Mouse (Mus musculus): ENCODE results near the gene Tmtc4. TPM values are rescaled to one million over a fixed set of nuclear protein-coding genes. Genes with fewer than 3 reads are reported as not detected.
A peak's percentile ranks its signal among the peaks of the same experiment; 100 is the strongest.

Tmtc4 gene
- polyA plus RNA-seq, 1 experiment from 2014 or later = 39.8 TPM

DNA sequence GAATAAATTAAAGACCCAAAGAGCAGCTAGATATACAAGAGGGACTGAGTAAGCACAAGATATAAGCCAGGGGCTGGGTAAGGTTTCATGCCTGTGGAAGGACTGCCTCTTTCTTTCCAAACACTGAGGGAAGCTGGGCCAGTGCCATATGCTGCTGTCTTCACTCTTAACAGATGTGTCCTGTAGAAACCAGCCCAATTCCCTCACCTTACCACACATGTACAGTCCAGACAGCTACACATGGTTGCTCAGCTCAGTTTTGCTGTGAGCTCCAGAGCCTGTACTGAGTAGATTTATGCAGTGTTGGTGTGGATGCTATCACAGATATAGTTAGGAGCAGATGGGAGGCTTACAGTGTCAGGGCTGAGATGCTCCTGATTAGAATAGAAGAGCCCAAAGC, 83.2 kb downstream of the Tmtc4 start:
- Histone ChIP-seq H3K4me3 (ENCODE audit: low read depth, low read length) (no peak overlapping the region), H3K27ac (ENCODE audit: low read depth, low read length) (no peak overlapping the region), H3K4me2 (no peak overlapping the region), H3K4me1 (ENCODE audit: control insufficient read depth, insufficient read depth, low read length) (no peaks in the 10 kb centered on the region), H3K9me3 (ENCODE audit: control insufficient read depth, low read length) (no peaks in the 10 kb centered on the region), H3K27me3 (ENCODE audit: control insufficient read depth, insufficient read depth, low read length) (no peaks in the 10 kb centered on the region), H3K36me3 (ENCODE audit: control insufficient read depth, insufficient read depth, low read length) (no peaks in the 10 kb centered on the region), H3K9ac (ENCODE audit: low read length) (no peak overlapping the region)
- DNase-seq (ENCODE audit: low spot score, missing footprints) = no peak
- ATAC-seq (ENCODE audit: low FRiP score) = no peak

DNA sequence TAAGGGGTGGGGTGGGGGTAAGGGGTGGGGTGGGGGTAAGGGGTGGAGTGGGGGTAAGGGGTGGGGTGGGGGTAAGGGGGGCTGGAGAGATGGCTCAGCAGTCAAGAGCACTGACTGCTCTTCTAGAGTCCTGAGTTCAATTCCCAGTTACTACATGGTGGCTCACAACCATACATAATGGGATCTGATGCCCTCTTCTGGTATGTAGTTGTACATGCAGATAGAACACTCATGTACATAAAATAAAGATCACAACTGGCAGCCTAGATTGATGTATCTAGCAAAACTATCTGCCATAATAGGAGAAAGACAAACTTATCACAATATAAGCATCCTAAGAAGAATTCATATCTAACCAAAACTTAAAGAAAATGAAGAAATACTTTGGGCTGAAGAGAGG, 85.3 kb downstream of the Tmtc4 start:
- Histone ChIP-seq H3K27ac (ENCODE audit: low read depth, low read length) (no peak overlapping the region), H3K36me3 (ENCODE audit: control insufficient read depth, insufficient read depth, low read length) (no peaks in the 10 kb centered on the region), H3K9me3 (ENCODE audit: control insufficient read depth, low read length) (no peaks in the 10 kb centered on the region), H3K4me2 (no peak overlapping the region), H3K27me3 (ENCODE audit: control insufficient read depth, insufficient read depth, low read length) (no peaks in the 10 kb centered on the region), H3K4me1 (ENCODE audit: control insufficient read depth, insufficient read depth, low read length) (no peaks in the 10 kb centered on the region), H3K9ac (ENCODE audit: low read length) (no peak overlapping the region), H3K4me3 (ENCODE audit: low read depth, low read length) (no peak overlapping the region)
- no peak for ATAC-seq (ENCODE audit: low FRiP score)
- DNase-seq (ENCODE audit: low spot score, missing footprints) = no peak

DNA sequence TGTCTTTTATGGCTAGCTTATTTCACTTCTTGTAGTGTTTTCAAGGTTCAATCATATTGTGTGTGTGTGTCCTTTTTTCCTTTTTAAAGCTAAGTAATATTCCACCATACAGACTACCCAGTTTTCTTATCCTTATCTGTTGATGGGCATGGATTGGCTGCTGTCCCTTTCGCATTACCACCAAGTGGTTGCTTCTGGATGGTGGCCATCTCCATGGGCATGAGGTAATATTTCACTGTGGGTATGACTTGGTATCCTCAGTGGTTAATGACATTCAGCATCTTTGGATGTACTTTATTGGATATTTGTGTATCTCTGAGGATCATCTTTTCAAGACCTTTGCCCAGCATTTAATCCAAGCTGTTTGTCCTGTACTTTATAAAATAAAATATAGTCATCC, 87.7 kb downstream of the Tmtc4 start:
- no peaks in the 10 kb centered on the region for H3K36me3 ChIP-seq (ENCODE audit: control insufficient read depth, insufficient read depth, low read length)
- H3K4me2 ChIP-seq = no peak overlapping the region
- WGBS = 97% methylated on average over 1 of the region's 1 CpGs
- no peaks in the 10 kb centered on the region for H3K4me1 ChIP-seq (ENCODE audit: control insufficient read depth, insufficient read depth, low read length)
- H3K9ac ChIP-seq (ENCODE audit: low read length) = no peak overlapping the region
- no peak for DNase-seq (ENCODE audit: low spot score, missing footprints)
- no peak for ATAC-seq (ENCODE audit: low FRiP score)
- H3K9me3 ChIP-seq (ENCODE audit: control insufficient read depth, low read length) = no peaks in the 10 kb centered on the region
- no peak overlapping the region for H3K4me3 ChIP-seq (ENCODE audit: low read depth, low read length)
- no peaks in the 10 kb centered on the region for H3K27me3 ChIP-seq (ENCODE audit: control insufficient read depth, insufficient read depth, low read length)
- H3K27ac ChIP-seq (ENCODE audit: low read depth, low read length) = no peak overlapping the region

DNA sequence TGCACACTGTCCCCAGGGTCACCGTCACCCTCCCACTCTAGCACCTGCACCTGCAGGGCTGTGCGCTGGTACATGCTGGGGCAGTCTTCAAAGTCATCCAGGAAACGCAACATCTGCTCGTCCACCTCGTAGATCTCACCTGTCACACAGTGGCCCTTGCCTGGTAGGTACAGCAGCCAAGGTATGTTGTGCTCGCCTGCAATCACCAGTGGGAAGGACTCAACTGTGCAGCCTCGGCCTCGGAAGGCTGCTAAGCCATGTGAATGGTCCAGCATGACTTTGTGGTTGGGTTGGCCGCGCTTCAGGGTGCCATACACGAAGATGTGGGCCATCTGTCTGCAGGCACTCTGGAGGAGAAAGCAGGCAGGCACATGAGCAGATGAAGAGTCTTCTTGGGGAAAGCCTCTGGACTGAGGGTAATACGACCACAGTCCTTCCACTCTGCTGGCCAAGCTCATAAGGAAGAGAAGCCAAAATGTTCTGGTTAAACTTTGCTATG, 92.3 kb downstream of the Tmtc4 start:
- no peaks in the 10 kb centered on the region for H3K27me3 ChIP-seq (ENCODE audit: control insufficient read depth, insufficient read depth, low read length)
- no peaks in the 10 kb centered on the region for H3K4me1 ChIP-seq (ENCODE audit: control insufficient read depth, insufficient read depth, low read length)
- no peaks in the 10 kb centered on the region for H3K9me3 ChIP-seq (ENCODE audit: control insufficient read depth, low read length)
- no peaks in the 10 kb centered on the region for H3K36me3 ChIP-seq (ENCODE audit: control insufficient read depth, insufficient read depth, low read length)
- 93% methylated on average over 12 of the region's 12 CpGs for WGBS
- no peak for ATAC-seq (ENCODE audit: low FRiP score)
- no peak overlapping the region for H3K27ac ChIP-seq (ENCODE audit: low read depth, low read length)
- no peak overlapping the region for H3K9ac ChIP-seq (ENCODE audit: low read length)
- no peak for DNase-seq (ENCODE audit: low spot score, missing footprints)
- H3K4me3 ChIP-seq (ENCODE audit: low read depth, low read length) = no peak overlapping the region
- no peak overlapping the region for H3K4me2 ChIP-seq

DNA sequence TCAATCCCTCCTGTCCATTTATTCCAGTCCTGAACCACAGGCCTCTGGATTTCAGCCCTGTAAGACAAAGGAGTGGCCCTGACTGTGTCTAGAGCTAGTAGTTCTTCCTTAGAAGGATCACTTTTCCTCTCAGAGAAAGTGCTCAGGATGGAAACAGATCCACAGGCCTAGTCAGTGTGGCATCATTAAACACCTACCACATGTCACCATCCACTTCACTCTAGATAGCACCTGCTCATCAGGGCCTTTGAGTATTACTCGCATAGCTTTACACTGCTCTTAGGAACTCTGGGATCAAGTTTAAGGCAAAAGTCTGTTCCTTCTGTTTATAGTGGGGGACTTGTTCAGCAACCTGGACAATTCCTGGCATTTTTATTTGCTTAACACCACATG, 95.4 kb downstream of the Tmtc4 start:
- WGBS = 97% methylated on average over 1 of the region's 1 CpGs
- no peaks in the 10 kb centered on the region for H3K36me3 ChIP-seq (ENCODE audit: control insufficient read depth, insufficient read depth, low read length)
- DNase-seq (ENCODE audit: low spot score, missing footprints) (no peak), ATAC-seq (ENCODE audit: low FRiP score) (no peak)
- H3K9me3 ChIP-seq (ENCODE audit: control insufficient read depth, low read length) = no peaks in the 10 kb centered on the region
- H3K4me1 ChIP-seq (ENCODE audit: control insufficient read depth, insufficient read depth, low read length) = peaks cover 7% of the 10 kb centered on the region
- no peak overlapping the region for H3K4me3 ChIP-seq (ENCODE audit: low read depth, low read length)
- H3K27ac ChIP-seq (ENCODE audit: low read depth, low read length) = no peak overlapping the region
- H3K27me3 ChIP-seq (ENCODE audit: control insufficient read depth, insufficient read depth, low read length) = no peaks in the 10 kb centered on the region
- no peak overlapping the region for H3K4me2 ChIP-seq
- no peak overlapping the region for H3K9ac ChIP-seq (ENCODE audit: low read length)

DNA sequence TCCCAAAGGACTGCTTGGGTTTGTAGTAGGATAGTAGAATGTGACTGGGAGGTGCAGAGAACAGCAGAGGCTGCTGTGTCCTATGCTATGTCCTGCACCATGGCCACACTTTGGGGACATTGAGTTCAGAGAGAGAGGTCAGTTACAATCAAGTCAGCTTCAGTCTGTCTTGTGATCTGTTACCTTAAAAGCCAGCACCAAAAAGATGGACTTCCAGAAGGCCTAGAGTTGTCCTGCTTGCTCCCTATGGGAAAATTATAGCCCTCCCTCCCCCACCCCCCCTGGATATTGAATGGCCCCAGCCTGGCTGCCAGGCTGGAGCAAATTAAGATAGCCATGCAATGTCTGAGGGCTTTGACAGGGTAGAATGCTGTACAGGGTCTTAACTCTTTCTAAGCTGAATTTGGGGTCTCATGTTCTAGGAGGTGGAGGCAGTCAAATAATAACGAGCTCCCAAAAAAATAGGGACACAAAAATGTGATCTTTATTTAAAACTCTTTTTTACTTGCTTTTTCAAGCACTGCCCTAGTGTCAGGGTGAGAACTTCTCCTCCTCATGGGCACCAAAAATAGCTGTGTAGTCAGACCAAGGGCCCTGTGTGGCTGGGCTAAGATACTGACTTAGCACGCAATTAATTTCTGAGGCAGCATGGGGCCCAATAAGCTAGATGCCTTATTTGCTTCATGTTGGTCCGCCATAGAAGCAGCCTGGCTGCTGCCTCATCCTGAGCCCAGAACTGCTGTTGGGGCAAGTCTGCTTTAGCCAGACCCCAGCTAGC, 95.9 kb downstream of the Tmtc4 start:
- no peak overlapping the region for H3K4me2 ChIP-seq
- H3K4me3 ChIP-seq (ENCODE audit: low read depth, low read length) = no peak overlapping the region
- H3K36me3 ChIP-seq (ENCODE audit: control insufficient read depth, insufficient read depth, low read length) = no peaks in the 10 kb centered on the region
- no peak overlapping the region for H3K9ac ChIP-seq (ENCODE audit: low read length)
- DNase-seq (ENCODE audit: low spot score, missing footprints) = no peak
- 85% methylated on average over 3 of the region's 3 CpGs for WGBS
- no peaks in the 10 kb centered on the region for H3K27me3 ChIP-seq (ENCODE audit: control insufficient read depth, insufficient read depth, low read length)
- ATAC-seq (ENCODE audit: low FRiP score) = no peak
- H3K9me3 ChIP-seq (ENCODE audit: control insufficient read depth, low read length) = no peaks in the 10 kb centered on the region
- no peak overlapping the region for H3K27ac ChIP-seq (ENCODE audit: low read depth, low read length)
- H3K4me1 ChIP-seq (ENCODE audit: control insufficient read depth, insufficient read depth, low read length) = peaks cover 12% of the 10 kb centered on the region

DNA sequence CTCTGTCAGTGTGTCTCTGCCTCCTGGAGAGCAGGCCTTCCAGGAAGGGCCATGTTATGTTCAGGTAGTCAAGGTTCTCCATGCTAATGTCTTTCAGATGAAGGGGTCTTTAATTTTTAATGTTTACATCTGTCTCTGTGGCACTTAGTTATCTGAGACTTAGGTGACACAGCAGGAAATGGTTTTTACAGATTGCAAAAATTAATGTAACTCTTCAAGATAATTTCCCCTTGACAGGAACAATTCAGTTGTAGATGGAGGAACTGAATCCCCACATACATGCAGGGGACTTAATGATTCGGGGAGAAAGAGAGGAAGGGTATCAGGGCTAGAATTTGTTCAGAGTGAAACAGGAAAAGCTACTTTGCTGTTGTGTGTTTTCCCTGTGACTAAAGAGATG, 96.6 kb downstream of the Tmtc4 start:
- 85% methylated on average over 1 of the region's 1 CpGs for WGBS
- no peak overlapping the region for H3K27ac ChIP-seq (ENCODE audit: low read depth, low read length)
- H3K9me3 ChIP-seq (ENCODE audit: control insufficient read depth, low read length) = no peaks in the 10 kb centered on the region
- no peak for DNase-seq (ENCODE audit: low spot score, missing footprints)
- H3K4me1 ChIP-seq (ENCODE audit: control insufficient read depth, insufficient read depth, low read length) = peaks cover 14% of the 10 kb centered on the region
- H3K4me3 ChIP-seq (ENCODE audit: low read depth, low read length) = no peak overlapping the region
- H3K4me2 ChIP-seq = no peak overlapping the region
- no peak for ATAC-seq (ENCODE audit: low FRiP score)
- H3K9ac ChIP-seq (ENCODE audit: low read length) = no peak overlapping the region
- no peaks in the 10 kb centered on the region for H3K27me3 ChIP-seq (ENCODE audit: control insufficient read depth, insufficient read depth, low read length)
- no peaks in the 10 kb centered on the region for H3K36me3 ChIP-seq (ENCODE audit: control insufficient read depth, insufficient read depth, low read length)

DNA sequence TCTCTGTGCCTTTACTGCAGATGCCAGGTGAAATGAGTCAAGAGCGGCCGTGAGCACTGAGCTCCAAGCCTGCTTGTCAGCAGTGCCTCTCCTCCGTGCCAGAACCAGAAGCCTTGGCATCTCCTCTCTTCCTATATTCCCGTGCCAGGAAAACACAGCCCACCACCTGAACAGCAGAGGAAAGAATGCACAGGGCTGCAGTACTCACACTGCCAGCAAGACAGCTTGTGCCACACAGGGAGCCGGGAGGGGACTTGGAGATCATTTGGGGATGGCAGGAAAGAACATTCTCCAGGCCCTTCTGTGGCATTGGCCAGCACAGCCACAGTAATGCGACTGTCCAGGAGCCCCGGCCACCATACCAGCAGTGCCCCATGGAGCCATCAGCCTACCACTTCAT, 97.9 kb downstream of the Tmtc4 start:
- DNase-seq (ENCODE audit: low spot score, missing footprints) (no peak), ATAC-seq (ENCODE audit: low FRiP score) (no peak)
- Histone ChIP-seq H3K4me3 (ENCODE audit: low read depth, low read length) (no peak overlapping the region), H3K9ac (ENCODE audit: low read length) (no peak overlapping the region), H3K9me3 (ENCODE audit: control insufficient read depth, low read length) (no peaks in the 10 kb centered on the region), H3K4me2 (no peak overlapping the region), H3K4me1 (ENCODE audit: control insufficient read depth, insufficient read depth, low read length) (peaks cover 21% of the 10 kb centered on the region), H3K27ac (ENCODE audit: low read depth, low read length) (no peak overlapping the region), H3K36me3 (ENCODE audit: control insufficient read depth, insufficient read depth, low read length) (no peaks in the 10 kb centered on the region), H3K27me3 (ENCODE audit: control insufficient read depth, insufficient read depth, low read length) (no peaks in the 10 kb centered on the region)
- 90% methylated on average over 7 of the region's 7 CpGs for WGBS

DNA sequence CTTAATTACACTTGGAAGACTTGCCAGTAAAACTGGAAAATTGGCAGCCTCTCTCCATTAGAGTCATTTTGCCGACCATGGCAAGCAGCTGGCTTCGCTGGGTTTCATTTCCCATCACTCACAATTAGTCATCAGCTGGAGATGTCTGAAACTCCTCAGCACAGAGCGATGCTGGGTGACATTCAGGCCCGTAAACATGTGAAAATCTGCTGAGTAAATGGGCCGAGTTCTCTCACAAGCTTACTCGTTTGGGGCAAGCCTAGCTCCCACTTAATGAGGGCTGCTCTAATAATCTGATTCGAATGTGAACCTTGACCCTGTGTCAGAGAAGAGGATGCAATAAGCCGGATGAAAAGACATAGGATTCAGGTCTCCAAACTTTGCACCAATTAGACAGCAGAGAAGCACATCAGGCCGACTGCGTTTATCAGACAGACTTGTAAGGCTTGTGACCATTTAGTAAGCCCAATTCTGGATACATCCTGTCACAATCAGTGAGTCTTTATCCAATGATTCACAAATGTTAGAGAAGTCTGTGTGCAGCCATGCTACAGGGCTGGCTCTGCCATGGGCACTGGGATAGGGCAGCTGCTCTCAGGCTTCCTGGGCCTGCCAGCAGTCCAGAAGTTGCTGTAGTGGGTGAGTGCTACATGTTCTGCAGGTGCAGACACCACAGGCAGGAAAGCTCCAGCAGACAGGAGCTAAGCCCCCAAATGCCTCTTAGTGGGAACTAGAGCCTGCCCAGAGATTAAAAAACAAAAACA, 99.8 kb downstream of the Tmtc4 start:
- DNase-seq (ENCODE audit: low spot score, missing footprints) = no peak
- Histone ChIP-seq H3K36me3 (ENCODE audit: control insufficient read depth, insufficient read depth, low read length) (no peaks in the 10 kb centered on the region), H3K4me2 (no peak overlapping the region), H3K4me1 (ENCODE audit: control insufficient read depth, insufficient read depth, low read length) (peaks cover 21% of the 10 kb centered on the region), H3K9me3 (ENCODE audit: control insufficient read depth, low read length) (no peaks in the 10 kb centered on the region), H3K27ac (ENCODE audit: low read depth, low read length) (no peak overlapping the region), H3K9ac (ENCODE audit: low read length) (no peak overlapping the region), H3K27me3 (ENCODE audit: control insufficient read depth, insufficient read depth, low read length) (no peaks in the 10 kb centered on the region), H3K4me3 (ENCODE audit: low read depth, low read length) (no peak overlapping the region)
- WGBS = 58% methylated on average over 10 of the region's 10 CpGs
- ATAC-seq (ENCODE audit: low FRiP score) = peak; percentile 56
